Mouse (Mus musculus): ENCODE data around the gene Spen. TPM values are rescaled to one million over a fixed set of nuclear protein-coding genes. Genes with fewer than 3 reads are reported as not detected.

Spen gene
- total RNA-seq, 4 experiments from 2014 or later, result 53.0 to 94.3 (median 63.4) TPM

- DNase-seq, result no peak
These were observed 118.8 kb downstream of the Spen start for GRCm38 (mm10) chr4:141419398-141420191.

Other genes starting within 250 kb of the Spen start
- gene Epha2, start 237.4 kb downstream of the Spen start, total RNA-seq (2022), result 10 to 100 TPM; 11.4 to 21.1 (median 16.2) TPM
- gene Fam131c, start 170.4 kb downstream of the Spen start, total RNA-seq (2022), result 1 to 10 TPM; 1.2 to 5.7 (median 2.8) TPM
- not detected for gene Clcnka, start 139.9 kb downstream of the Spen start, total RNA-seq (2022)
- gene Clcnkb, start 122.6 kb downstream of the Spen start, total RNA-seq (2022), result not detected
- under 1 TPM; 0.38 to 0.97 (median 0.57) TPM for gene Hspb7, start 117.8 kb downstream of the Spen start, total RNA-seq (2022)
- gene Srarp, start 102.5 kb downstream of the Spen start, total RNA-seq (2022), result under 1 TPM in 1 of 4 experiments, not detected in 3; 0.68 TPM
- gene Zbtb17, start 93.9 kb downstream of the Spen start, total RNA-seq (2022), result 10 to 100 TPM; 14.8 to 25.6 (median 19.5) TPM
- gene Fblim1, start 67.5 kb upstream of the Spen start, total RNA-seq (2022), result 10 to 100 TPM; 10.2 to 21.0 (median 17.6) TPM
- gene Tmem82, start 80.0 kb upstream of the Spen start, total RNA-seq (2022), result 1 to 10 TPM; 1.1 to 2.7 (median 2.1) TPM
- 1 to 10 TPM; 1.3 to 5.1 (median 2.6) TPM for gene Slc25a34, start 85.2 kb upstream of the Spen start, total RNA-seq (2022)
- 10 to 100 TPM; 64.3 to 87.0 (median 76.1) TPM for gene Plekhm2, start 126.3 kb upstream of the Spen start, total RNA-seq (2022)
- 1 to 10 TPM in 1 of 4 experiments, not detected in 3; 3.7 TPM for gene Rsc1a1, start 147.0 kb upstream of the Spen start, total RNA-seq (2022)
- 10 to 100 TPM; 49.4 to 67.9 (median 54.0) TPM for gene Ddi2, start 184.8 kb upstream of the Spen start, total RNA-seq (2022)
- gene Agmat, start 208.1 kb upstream of the Spen start, total RNA-seq (2022), result 10 to 100 TPM in 3 of 4 experiments, 1 to 10 TPM in 1; 9.4 to 59.0 (median 32.8) TPM